ENCODE assay signal across 20 mouse cellular contexts in genomic region chr14:115228075-115228474, GRCm38 (mm10).
DNase-seq lines count a peak whose midpoint lies in the region; ATAC-seq and TF ChIP-seq lines count a peak whose summit lies in the region.
"Had no signal": no experiment of that assay in that cellular context is flagged by ENCODE, and none has a peak within 500 bp of the region (broad histone marks: within the 10 kb centered on the region; RNA-seq: fewer than 3 reads in every experiment).

No protein-coding gene starts in this region.

- 75% methylated on average over 5 of the region's 5 CpGs for WGBS in forebrain, embryonic 13.5 days
- 79% methylated on average over 5 of the region's 5 CpGs for WGBS in forebrain, embryonic 11.5 days

- no peak overlapping the region for H3K4me2 ChIP-seq in forebrain, embryonic 13.5 days
- H3K4me2 ChIP-seq in forebrain, embryonic 11.5 days (ENCODE audit: low read depth, low read length, severe bottlenecking) = no peak overlapping the region
- H3K4me2 ChIP-seq in CH12.LX (ENCODE audit: insufficient read depth, low read depth, poor library complexity, severe bottlenecking) = peak overlapping the region; percentile 29; the same call in 1 of the 2 replicates
- H3K4me2 ChIP-seq: embryonic facial prominence, embryonic 12.5 days; forebrain, embryonic 15.5 days had no signal

- intact Hi-C loops in left cerebral cortex, postnatal 4 days (cut with DNase I) = no loop called here

- no peak for TF ChIP-seq EP300 in CH12.LX (IDR thresholded peaks at IDR 0.05; ENCODE audit: low read length)
- TF ChIP-seq EP300 in MEL (IDR thresholded peaks at IDR 0.05; ENCODE audit: low read depth in 1 of 2, low read length in 2 of 2) = no peak

- no peaks in the 10 kb centered on the region for H3K9me3 ChIP-seq in forebrain, embryonic 13.5 days (replicated peaks)
- H3K9me3 ChIP-seq in forebrain, embryonic 11.5 days (ENCODE audit: control insufficient read depth, low read length) = no peaks in the 10 kb centered on the region
- H3K9me3 ChIP-seq in CH12.LX (replicated peaks; ENCODE audit: low read length) = no peaks in the 10 kb centered on the region
- no peaks in the 10 kb centered on the region for H3K9me3 ChIP-seq in MEL (replicated peaks; ENCODE audit: insufficient read depth, low read length)
- H3K9me3 ChIP-seq: embryonic facial prominence, embryonic 10.5 days; embryonic facial prominence, embryonic 12.5 days; forebrain, embryonic 15.5 days had no signal

- ATAC-seq in forebrain, embryonic 13.5 days = 0 out of 2 replicates have a peak, but pooled peaks have one; percentile 24
- no peak for ATAC-seq in forebrain, embryonic 11.5 days (replicated peaks; ENCODE audit: low FRiP score)
- 0 out of 2 replicates have a peak, but pooled peaks have one; percentile 29 for ATAC-seq in megakaryocyte progenitor cell, adult 5-6 weeks (replicated peaks; ENCODE audit: poor library complexity)
- ATAC-seq: forebrain, embryonic 15.5 days; forebrain, postnatal 0 days had no signal

- H3K27me3 ChIP-seq in forebrain, embryonic 13.5 days = no peaks in the 10 kb centered on the region
- no peaks in the 10 kb centered on the region for H3K27me3 ChIP-seq in forebrain, embryonic 11.5 days (ENCODE audit: control insufficient read depth, insufficient read depth, low read length)
- H3K27me3 ChIP-seq in CH12.LX (replicated peaks) (no peaks in the 10 kb centered on the region), MEL (ENCODE audit: control insufficient read depth in 1 of 2, insufficient read depth in 2 of 2, low read length in 2 of 2) (no peaks in the 10 kb centered on the region)
- H3K27me3 ChIP-seq: embryonic facial prominence, embryonic 12.5 days; forebrain, embryonic 15.5 days had no signal

- TF ChIP-seq RAD21 in CH12.LX (IDR thresholded peaks at IDR 0.05; ENCODE audit: low read depth, low read length) (no peak), MEL (IDR thresholded peaks at IDR 0.05; ENCODE audit: low read depth, low read length) (no peak)

- H3K4me3 ChIP-seq in forebrain, embryonic 13.5 days = no peak overlapping the region
- H3K4me3 ChIP-seq in forebrain, embryonic 11.5 days (ENCODE audit: low read depth, low read length) = no peak overlapping the region
- no peak overlapping the region for H3K4me3 ChIP-seq in CH12.LX (replicated peaks in 1 of 3; ENCODE audit: low read depth in 2 of 3, low read length in 2 of 3, poor library complexity in 1 of 3)
- H3K4me3 ChIP-seq in MEL (ENCODE audit: control insufficient read depth in 1 of 2, insufficient read depth in 1 of 2, low read depth in 2 of 2, low read length in 2 of 2) = peak overlapping the region; percentile 37 to 83
- H3K4me3 ChIP-seq: embryonic facial prominence, embryonic 10.5 days; embryonic facial prominence, embryonic 12.5 days; forebrain, embryonic 15.5 days had no signal

- dilution Hi-C loops in CH12.LX (cut with MboI; ENCODE audit: extremely low pct_ligation_motif_present, extremely low pct_unique_long_range_greater_than_20kb, low sequenced_read_pairs) = no loop called here

- in situ Hi-C loops in CH12.LX (cut with MboI; ENCODE audit: low pct_ligation_motif_present, low pct_unique_long_range_greater_than_20kb, low sequenced_read_pairs) = no loop called here

- TF ChIP-seq CTCF in CH12.LX (conservative IDR thresholded peaks at IDR 0.05 in 1 of 2, IDR thresholded peaks at IDR 0.05 in 1 of 2; ENCODE audit: low read depth in 2 of 2, low read length in 2 of 2) = no peak
- TF ChIP-seq CTCF in MEL (IDR thresholded peaks at IDR 0.05 in 2 of 3, conservative IDR thresholded peaks at IDR 0.05 in 1 of 3; ENCODE audit: control insufficient read depth in 1 of 3, insufficient read depth in 1 of 3, low read depth in 2 of 3, low read length in 3 of 3, poor library complexity in 1 of 3, severe bottlenecking in 1 of 3) = no peak

- no peak overlapping the region for H3K9ac ChIP-seq in forebrain, embryonic 13.5 days
- no peak overlapping the region for H3K9ac ChIP-seq in forebrain, embryonic 11.5 days (ENCODE audit: low read length)
- H3K9ac ChIP-seq in CH12.LX (ENCODE audit: insufficient read depth, low read depth) = no peak overlapping the region
- peak overlapping the region; percentile 25 for H3K9ac ChIP-seq in MEL (ENCODE audit: control insufficient read depth, low read depth, low read length, poor library complexity, severe bottlenecking)
- H3K9ac ChIP-seq: embryonic facial prominence, embryonic 12.5 days; forebrain, embryonic 15.5 days; forebrain, postnatal 0 days had no signal

- no peak for TF ChIP-seq POLR2A in CH12.LX (IDR thresholded peaks at IDR 0.05; ENCODE audit: low read depth, low read length)
- TF ChIP-seq POLR2A in MEL (IDR thresholded peaks at IDR 0.05; ENCODE audit: control insufficient read depth in 1 of 2, insufficient read depth in 1 of 2, low read depth in 1 of 2, low read length in 2 of 2, poor library complexity in 1 of 2) = no peak

- 0 out of 2 replicates have a peak, but pooled peaks cover 2% of the 10 kb centered on the region for H3K4me1 ChIP-seq in forebrain, embryonic 13.5 days
- no peaks in the 10 kb centered on the region for H3K4me1 ChIP-seq in forebrain, embryonic 11.5 days (replicated peaks; ENCODE audit: control insufficient read depth, insufficient read depth, low read length)
- H3K4me1 ChIP-seq in CH12.LX (ENCODE audit: control insufficient read depth in 1 of 2, insufficient read depth in 2 of 2) (no peaks in the 10 kb centered on the region), MEL (ENCODE audit: control insufficient read depth in 1 of 2, insufficient read depth in 2 of 2, low read length in 2 of 2) (no peaks in the 10 kb centered on the region)
- H3K4me1 ChIP-seq: embryonic facial prominence, embryonic 10.5 days; embryonic facial prominence, embryonic 12.5 days; forebrain, embryonic 15.5 days had no signal

- DNase-seq in forebrain, embryonic 11.5 days (ENCODE audit: low spot score) = no peak
- DNase-seq in CH12.LX (ENCODE audit: extremely low read depth) = peak; percentile 51
- peak; percentile 64 for DNase-seq in MEL (ENCODE audit: low read depth, low spot score)
- no peak for DNase-seq in left cerebral cortex, postnatal 4 days
- no peak for DNase-seq in ovary, postnatal 36 days (ENCODE audit: low spot score)
- DNase-seq: adrenal gland, adult 8-10 months; adrenal gland, postnatal 14 days; adrenal gland, postnatal 36 days; cerebellum, adult 11-12 months; cerebellum, adult 2 months; cerebellum, adult 9-10 months; cerebellum, postnatal 10 days; cerebellum, postnatal 25 days; forebrain, postnatal 0 days had no signal

- no peak overlapping the region for H3K27ac ChIP-seq in forebrain, embryonic 13.5 days
- no peak overlapping the region for H3K27ac ChIP-seq in forebrain, embryonic 11.5 days (ENCODE audit: low read depth, low read length)
- H3K27ac ChIP-seq in CH12.LX (ENCODE audit: insufficient read depth, low read depth) (no peak overlapping the region), MEL (ENCODE audit: control insufficient read depth, low read depth, low read length) (no peak overlapping the region)
- H3K27ac ChIP-seq: embryonic facial prominence, embryonic 10.5 days; embryonic facial prominence, embryonic 12.5 days; forebrain, embryonic 15.5 days had no signal

- H3K79me2 ChIP-seq in CH12.LX (replicated peaks; ENCODE audit: control insufficient read depth, extremely low read depth, insufficient read depth, poor library complexity, severe bottlenecking) = no peaks in the 10 kb centered on the region
- H3K79me2 ChIP-seq in MEL (ENCODE audit: control insufficient read depth, insufficient read depth, low read length, poor library complexity) = no peaks in the 10 kb centered on the region

- H3K36me3 ChIP-seq in forebrain, embryonic 13.5 days (ENCODE audit: poor library complexity, severe bottlenecking) = no peaks in the 10 kb centered on the region
- no peaks in the 10 kb centered on the region for H3K36me3 ChIP-seq in forebrain, embryonic 11.5 days (ENCODE audit: control insufficient read depth, insufficient read depth, low read length)
- H3K36me3 ChIP-seq in CH12.LX (replicated peaks in 1 of 2; ENCODE audit: control insufficient read depth in 1 of 2, insufficient read depth in 1 of 2, low read length in 1 of 2) (no peaks in the 10 kb centered on the region), MEL (ENCODE audit: control insufficient read depth in 1 of 2, insufficient read depth in 2 of 2, low read length in 2 of 2) (no peaks in the 10 kb centered on the region)
- H3K36me3 ChIP-seq: embryonic facial prominence, embryonic 10.5 days; embryonic facial prominence, embryonic 12.5 days; forebrain, embryonic 15.5 days; G1E had no signal

TF ChIP-seq in CH12.LX, 34 proteins besides CTCF, POLR2A, EP300 and RAD21 (continues in another document):
- TF ChIP-seq MYC (IDR thresholded peaks at IDR 0.05; ENCODE audit: low read depth, low read length) (no peak), BHLHE40 (IDR thresholded peaks at IDR 0.05; ENCODE audit: low read depth, low read length) (0 out of 2 replicates have a peak, but pooled peaks have one; percentile 10), RCOR1 (conservative IDR thresholded peaks at IDR 0.05; ENCODE audit: low read depth, low read length) (no peak), TCF12 (IDR thresholded peaks at IDR 0.05; ENCODE audit: low read depth, low read length) (no peak), POLR2AphosphoS2 (IDR thresholded peaks at IDR 0.05; ENCODE audit: low read depth, low read length) (no peak), JUN (IDR thresholded peaks at IDR 0.05; ENCODE audit: insufficient read depth, low read depth, low read length) (peak; percentile 40; the same call in 1 of the 2 replicates), SMC3 (IDR thresholded peaks at IDR 0.05; ENCODE audit: low read depth, low read length) (no peak), NELFE (IDR thresholded peaks at IDR 0.05; ENCODE audit: low read depth, low read length) (no peak), ZKSCAN1 (IDR thresholded peaks at IDR 0.05; ENCODE audit: borderline replicate concordance, low read depth, low read length) (no peak), PAX5 (IDR thresholded peaks at IDR 0.05; ENCODE audit: low read length) (no peak)

TF ChIP-seq in MEL, 35 proteins besides CTCF, POLR2A, EP300 and RAD21:
- no peak for TF ChIP-seq ELF1 (IDR thresholded peaks at IDR 0.05; ENCODE audit: low read depth, low read length)
- TF ChIP-seq ETS1 (IDR thresholded peaks at IDR 0.05; ENCODE audit: low read depth, low read length) = peak; percentile 61
- peak; percentile 37; the same call in 1 of the 2 replicates for TF ChIP-seq HCFC1 (IDR thresholded peaks at IDR 0.05; ENCODE audit: low read depth, low read length)
- no peak for TF ChIP-seq POLR2AphosphoS2 (IDR thresholded peaks at IDR 0.05; ENCODE audit: low read length)
- no peak for TF ChIP-seq ZNF384 (IDR thresholded peaks at IDR 0.05; ENCODE audit: low read depth, low read length)
- no peak for TF ChIP-seq TCF12 (IDR thresholded peaks at IDR 0.05; ENCODE audit: low read depth, low read length)

Comparison
In these comparisons a context has a peak if more than half of its experiments do, and no peak if none do; other contexts are left out.
1. H3K4me3 ChIP-seq: peak in MEL (2 of 2); none in forebrain, embryonic 13.5 days (single experiment), forebrain, embryonic 11.5 days (single experiment) and CH12.LX (0 of 3).
2. DNase-seq: peak in CH12.LX (single experiment) and MEL (single experiment); none in forebrain, embryonic 11.5 days (single experiment), left cerebral cortex, postnatal 4 days (single experiment) and ovary, postnatal 36 days (single experiment).